Mouse (Mus musculus): ENCODE results near the gene Slc52a3.

DNA sequence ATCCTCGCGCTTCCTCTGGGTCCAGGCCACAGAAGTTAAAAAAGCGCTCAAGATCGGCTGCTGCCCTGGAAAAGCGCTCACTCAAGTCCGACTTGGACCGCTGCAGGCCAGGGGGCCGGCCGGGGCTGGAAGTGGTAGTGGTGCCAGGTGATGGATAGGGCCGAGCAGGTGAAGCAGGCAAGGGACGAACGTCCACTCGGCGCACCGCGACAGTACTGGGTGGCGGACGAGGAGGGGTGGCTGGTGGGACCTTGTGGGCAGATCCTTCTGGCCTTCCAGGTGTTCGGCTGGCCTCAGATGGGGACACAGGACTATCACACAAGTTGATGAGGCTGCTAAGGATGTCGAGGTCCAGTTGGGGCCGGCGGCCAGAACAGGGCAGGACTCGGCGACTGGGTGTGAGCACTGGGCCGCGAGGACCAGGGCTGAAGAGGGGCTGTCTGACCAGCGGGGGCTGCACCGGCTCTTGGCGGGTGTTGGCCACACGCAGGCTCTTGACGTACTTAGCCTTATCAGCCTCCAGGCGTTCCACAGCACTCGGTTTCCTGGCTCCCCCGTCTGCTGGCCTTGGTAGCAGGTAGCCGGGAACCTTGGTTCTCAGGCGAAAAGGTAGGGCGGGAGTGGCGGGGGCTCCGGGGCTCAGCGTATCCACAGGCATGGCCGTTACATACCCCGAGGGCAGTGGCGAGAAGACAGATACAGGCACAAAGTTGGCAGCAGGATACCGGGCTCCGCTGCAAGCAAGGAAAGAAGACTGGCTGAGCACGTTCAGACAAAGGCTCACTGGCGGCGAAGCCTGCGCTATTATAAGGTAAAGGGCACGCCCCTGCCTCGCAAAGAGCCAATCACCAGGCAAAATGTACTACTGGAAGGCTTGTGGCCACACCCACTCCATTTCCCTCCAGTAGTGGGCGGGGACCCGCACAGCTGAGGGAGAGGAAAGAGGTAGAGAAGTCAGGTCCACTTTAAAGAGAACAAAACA is 25.8 kb upstream of the Slc52a3 start:
- TF ChIP-seq CTCF (IDR thresholded peaks at IDR 0.05; ENCODE audit: low read depth): no peak
- TF ChIP-seq EP300 (IDR thresholded peaks at IDR 0.05; ENCODE audit: low read depth): no peak
